Mouse (Mus musculus): ENCODE results near the gene Defb41. TPM values are rescaled to one million over a fixed set of nuclear protein-coding genes. Genes with fewer than 3 reads are reported as not detected.
"Not testable (repeated sequence)": the region's sequence is repeated elsewhere in the genome, so short reads cannot be mapped to it uniquely, and the experiment has no call there.

Defb41 gene
- polyA plus RNA-seq (2017; shearing (Covaris generic)): not detected

DNA sequence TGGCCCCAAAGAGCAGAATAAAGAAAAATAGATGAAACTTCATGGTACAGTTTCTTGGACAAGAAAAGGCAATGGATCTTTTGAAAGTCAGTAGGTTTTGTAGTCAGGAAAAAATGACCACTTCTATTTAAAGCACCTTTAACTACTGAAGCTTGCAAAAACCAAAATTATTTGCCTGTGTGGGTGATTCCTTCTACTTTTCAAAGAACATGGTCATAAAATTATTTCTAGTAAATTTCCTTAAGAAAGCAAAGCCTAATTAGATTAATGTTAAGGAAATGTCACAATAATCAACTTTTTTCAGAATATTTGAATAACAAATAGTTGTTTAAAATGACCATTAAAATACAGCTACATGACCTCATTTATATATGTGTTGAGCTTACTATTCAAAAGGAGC is at the start of gene Defb41:
TSS of gene Defb41 (minus strand) at position 101 of the 400 bp plus-strand sequence.
- no peak for ATAC-seq

- no peak for ATAC-seq
Observed at GRCm38 (mm10) chr1:18308474-18308829, 43.5 kb upstream of the Defb41 start.

GRCm38 (mm10) chr1:18307545-18308473 is 42.9 kb upstream of the Defb41 start:
- ATAC-seq: no peak

DNA sequence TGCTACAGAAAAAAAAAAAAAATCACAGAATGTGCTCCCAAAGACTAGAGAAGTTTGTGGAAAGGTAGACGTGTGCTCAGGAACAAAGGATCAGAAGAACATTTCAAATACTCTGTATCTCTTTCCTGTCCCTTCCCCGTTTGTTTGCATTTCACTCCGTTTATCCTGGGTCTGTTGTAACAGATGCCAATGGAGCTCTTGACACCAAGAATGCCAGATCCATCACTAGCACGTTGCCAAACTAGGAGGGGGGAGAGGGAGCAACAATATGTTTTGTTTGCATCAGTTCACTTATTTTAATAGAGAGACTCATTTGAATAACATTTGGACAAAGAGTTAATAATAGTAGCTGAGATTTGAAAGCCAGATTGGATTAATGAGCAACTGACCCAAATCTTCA is 27.6 kb upstream of the Defb41 start:
- ATAC-seq: no peak

DNA sequence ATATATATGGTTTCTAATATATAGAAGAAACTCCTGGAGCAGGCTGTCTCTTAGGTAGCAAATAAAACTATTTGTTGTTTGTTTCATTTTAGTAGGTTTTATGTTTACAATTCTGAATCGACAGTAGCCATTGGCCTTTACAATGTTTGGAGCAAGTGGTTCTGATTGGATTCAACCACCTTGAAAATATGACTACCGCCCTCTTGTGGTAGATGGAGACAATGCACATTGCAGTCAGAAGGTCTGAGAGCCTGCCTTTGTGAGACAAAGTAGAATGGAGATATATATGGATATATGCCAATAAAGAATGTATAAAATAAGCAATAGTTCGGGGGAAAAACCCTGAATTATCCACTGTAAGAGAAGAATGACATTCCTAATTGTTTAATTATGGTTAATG is 23.9 kb upstream of the Defb41 start:
- ATAC-seq: no peak

DNA sequence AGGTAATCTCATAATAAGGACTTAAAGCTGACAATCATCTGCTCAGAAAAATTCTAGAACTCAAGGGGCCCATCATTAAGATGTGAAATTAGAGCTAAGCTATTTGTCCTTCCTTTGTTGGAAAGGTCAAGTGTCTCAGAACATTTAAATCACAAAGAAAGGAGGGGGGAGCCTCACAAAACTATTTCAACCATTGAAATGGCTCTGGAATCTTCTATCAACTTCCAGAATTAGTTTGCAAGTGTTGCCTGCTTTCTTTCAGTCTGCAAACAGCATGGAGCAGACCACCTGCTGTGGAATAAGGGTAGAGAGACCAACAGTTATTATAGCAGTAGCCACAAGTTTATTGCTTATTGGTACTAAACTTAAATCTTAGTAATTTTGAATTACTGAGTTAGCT is 22.4 kb upstream of the Defb41 start:
- no peak for ATAC-seq

GRCm38 (mm10) chr1:18271095-18271494 is 6.2 kb upstream of the Defb41 start:
- ATAC-seq: no peak

DNA sequence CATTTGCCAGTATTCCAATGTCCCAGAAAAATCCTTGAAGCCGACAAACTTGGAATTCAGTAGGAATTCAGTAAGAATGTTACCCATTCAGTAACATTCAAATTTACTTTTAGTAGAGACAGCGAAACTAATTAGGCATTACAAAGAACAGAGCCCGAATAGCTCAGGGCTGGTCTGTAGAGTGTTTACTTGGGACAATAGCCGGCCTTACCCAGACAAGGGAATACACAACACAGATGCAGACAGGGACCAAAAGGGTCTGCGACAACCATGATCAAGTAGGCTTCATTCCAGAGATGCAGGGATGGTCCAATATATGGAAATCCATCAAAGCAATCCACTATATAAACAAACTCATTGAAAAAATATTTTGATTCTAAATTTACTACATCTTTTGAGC is 3.9 kb upstream of the Defb41 start:
- ATAC-seq: no peak

DNA sequence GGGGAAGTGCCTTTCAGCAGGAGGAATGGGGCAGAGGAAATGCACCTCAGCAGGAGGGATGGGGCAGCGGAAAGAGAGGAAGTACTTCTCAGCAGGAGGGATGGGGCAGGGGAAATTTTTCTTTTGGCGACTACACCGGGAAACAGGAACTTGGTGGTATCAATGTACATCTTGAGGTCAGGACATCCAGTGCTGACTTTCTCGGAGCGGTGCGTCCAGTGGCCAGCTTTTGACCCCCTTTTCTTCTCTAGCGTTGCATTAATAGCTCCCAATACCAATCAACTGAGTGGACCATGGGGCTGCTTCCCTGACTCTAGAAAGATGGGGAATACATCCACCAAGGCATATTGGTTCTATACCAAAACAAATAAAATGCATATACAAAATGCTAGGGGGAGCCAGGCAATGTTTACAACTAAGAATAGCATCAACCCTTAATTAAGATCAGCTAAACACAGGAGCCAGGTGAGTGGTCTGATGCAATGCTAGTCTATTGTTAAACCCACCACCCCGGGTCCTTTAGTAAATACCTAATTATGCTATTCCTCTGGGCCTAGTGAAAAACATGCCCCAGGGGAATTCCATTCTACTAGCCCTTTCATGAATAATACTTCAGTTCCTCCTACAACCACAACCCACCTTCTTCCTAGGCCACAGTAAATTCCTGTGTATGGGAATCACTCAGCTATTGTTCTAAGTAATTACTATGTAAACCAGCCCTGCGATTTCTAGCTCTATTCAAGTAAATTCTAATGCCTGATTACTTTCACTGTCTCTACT is 18.9 kb downstream of the Defb41 start:
- ATAC-seq: not testable (repeated sequence)

DNA sequence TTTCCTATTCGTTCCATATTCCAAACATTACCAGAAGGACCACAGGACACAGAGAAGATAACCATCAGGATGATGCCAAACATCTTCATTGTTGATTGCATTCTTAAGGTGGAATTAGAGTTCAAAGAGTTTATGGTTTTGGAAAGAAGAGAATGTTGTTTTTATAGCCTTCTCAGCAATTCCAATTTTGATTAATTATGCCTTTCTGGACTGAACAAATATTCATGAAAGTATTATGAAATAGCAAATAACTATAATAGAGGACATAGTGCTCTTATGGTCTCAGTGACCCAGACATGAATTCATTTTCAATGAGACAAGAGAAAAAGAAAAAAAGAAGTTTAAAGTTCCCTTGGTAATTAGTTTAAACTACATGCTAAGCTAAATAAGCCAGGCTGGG is 27.6 kb downstream of the Defb41 start, which contains the start of gene Defb18:
TSS of gene Defb18 (minus strand) at position 101 of the 400 bp plus-strand sequence.
- ATAC-seq: no peak

DNA sequence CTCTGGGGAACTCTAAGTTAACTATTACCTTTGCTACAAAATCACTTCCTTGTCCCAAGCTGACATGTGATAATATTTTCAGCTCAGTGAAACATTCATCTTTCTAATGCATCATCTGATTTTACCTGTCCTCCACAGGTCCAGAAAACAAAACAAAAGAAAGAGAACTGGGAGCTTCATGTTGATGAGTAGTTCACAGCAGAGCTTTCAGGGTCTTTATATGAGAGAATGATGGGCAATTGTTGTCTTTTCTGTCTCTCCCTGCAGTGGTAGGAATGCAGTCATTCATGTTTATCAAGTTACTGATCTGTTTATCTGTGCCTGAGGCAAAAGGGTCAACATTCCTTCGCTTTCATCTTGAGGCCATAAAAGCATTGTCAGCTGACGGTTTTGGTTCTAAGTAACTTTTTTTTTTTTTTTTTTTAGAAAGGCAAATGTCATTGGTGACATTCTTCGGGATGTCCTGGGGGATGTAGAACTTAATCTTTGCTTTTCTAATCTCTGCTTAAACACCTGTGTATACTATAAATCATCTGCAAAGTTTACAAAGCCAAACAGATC is 41.5 kb downstream of the Defb41 start:
- no peak for ATAC-seq

Other genes starting within 250 kb of the Defb41 start
- gene Crisp4, start 119.2 kb downstream of the Defb41 start, polyA plus RNA-seq (2017; shearing (Covaris generic)): not detected
- not detected for gene Defb18, start 27.7 kb downstream of the Defb41 start, polyA plus RNA-seq (2017; shearing (Covaris generic))